Mouse (Mus musculus): ENCODE results near the gene 1700020D05Rik. TPM values are rescaled to one million over a fixed set of nuclear protein-coding genes. Genes with fewer than 3 reads are reported as not detected.
"Not testable (repeated sequence)": the region's sequence is repeated elsewhere in the genome, so short reads cannot be mapped to it uniquely, and the experiment has no call there.

Gene 1700020D05Rik
- polyA plus RNA-seq, 1 experiment from 2014 or later, result not detected

GRCm38 (mm10) chr19:5515840-5516777, 12.5 kb upstream of the 1700020D05Rik start:
- Histone ChIP-seq H3K4me1 (replicated peaks) (peaks cover 12% of the 10 kb centered on the region), H3K27me3 (no peaks in the 10 kb centered on the region), H3K36me3 (no peaks in the 10 kb centered on the region), H3K9me3 (no peaks in the 10 kb centered on the region), H3K9ac (no peak overlapping the region), H3K4me2 (no peak overlapping the region), H3K4me3 (no peak overlapping the region), H3K27ac (replicated peaks) (no peak overlapping the region)
- WGBS, result 74% methylated on average over 7 of the region's 7 CpGs
- no peak for ATAC-seq (ENCODE audit: low read depth)

GRCm38 (mm10) chr19:5513005-5513349, 9.4 kb upstream of the 1700020D05Rik start:
- Histone ChIP-seq H3K27ac (replicated peaks) (no peak overlapping the region), H3K27me3 (no peaks in the 10 kb centered on the region), H3K4me2 (no peak overlapping the region), H3K4me1 (replicated peaks) (peaks cover 30% of the 10 kb centered on the region), H3K9me3 (no peaks in the 10 kb centered on the region), H3K4me3 (no peak overlapping the region), H3K9ac (no peak overlapping the region), H3K36me3 (no peaks in the 10 kb centered on the region)
- WGBS, result 93% methylated on average over 3 of the region's 3 CpGs
- no peak for ATAC-seq (ENCODE audit: low read depth)

GRCm38 (mm10) chr19:5512091-5513004, 8.8 kb upstream of the 1700020D05Rik start:
- no peak overlapping the region; the same call in 1 of the 2 replicates for H3K4me2 ChIP-seq

GRCm38 (mm10) chr19:5511074-5511632, 7.6 kb upstream of the 1700020D05Rik start:
- no peaks in the 10 kb centered on the region for H3K9me3 ChIP-seq
- H3K36me3 ChIP-seq, result no peaks in the 10 kb centered on the region
- H3K27ac ChIP-seq (replicated peaks), result no peak overlapping the region; the same call in 1 of the 2 replicates
- WGBS, result 51% methylated on average over 15 of the region's 15 CpGs
- peak overlapping the region; percentile 82 for H3K4me2 ChIP-seq
- H3K4me3 ChIP-seq, result peak overlapping the region; percentile 55
- no peak for ATAC-seq (ENCODE audit: low read depth)
- H3K9ac ChIP-seq, result peak overlapping the region; percentile 67
- H3K4me1 ChIP-seq (replicated peaks), result peaks cover 34% of the 10 kb centered on the region
- no peaks in the 10 kb centered on the region for H3K27me3 ChIP-seq

More at GRCm38 (mm10) chr19:5512091-5513004, 8.8 kb upstream of the 1700020D05Rik start:
- Histone ChIP-seq H3K27ac (replicated peaks) (no peak overlapping the region), H3K27me3 (no peaks in the 10 kb centered on the region), H3K9ac (no peak overlapping the region), H3K36me3 (no peaks in the 10 kb centered on the region), H3K4me1 (replicated peaks) (peaks cover 30% of the 10 kb centered on the region), H3K4me3 (no peak overlapping the region), H3K9me3 (no peaks in the 10 kb centered on the region)
- no peak for ATAC-seq (ENCODE audit: low read depth)
- WGBS, result 81% methylated on average over 12 of the region's 12 CpGs

GRCm38 (mm10) chr19:5510031-5511026, 6.7 kb upstream of the 1700020D05Rik start, which contains the start of gene Snx32:
Gene Snx32, minus strand, starts transcription at chr19:5510538.
- Histone ChIP-seq H3K36me3 (no peaks in the 10 kb centered on the region), H3K9me3 (no peaks in the 10 kb centered on the region), H3K4me2 (peak within 1 kb of the TSS; percentile 82), H3K4me3 (peak within 1 kb of the TSS; percentile 55), H3K27me3 (no peaks in the 10 kb centered on the region), H3K9ac (peak within 1 kb of the TSS; percentile 83), H3K27ac (replicated peaks) (peak within 1 kb of the TSS; percentile 86), H3K4me1 (replicated peaks) (peaks cover 37% of the 10 kb centered on the region)
- 3% methylated on average over 46 of the region's 47 CpGs for WGBS
- ATAC-seq (ENCODE audit: low read depth), result peak; percentile 99

GRCm38 (mm10) chr19:5500330-5500875, 3.2 kb downstream of the 1700020D05Rik start:
- Histone ChIP-seq H3K27ac (replicated peaks) (no peak overlapping the region), H3K4me3 (no peak overlapping the region), H3K4me1 (replicated peaks) (no peaks in the 10 kb centered on the region), H3K4me2 (no peak overlapping the region), H3K27me3 (no peaks in the 10 kb centered on the region), H3K36me3 (peaks cover 45% of the 10 kb centered on the region), H3K9ac (no peak overlapping the region), H3K9me3 (no peaks in the 10 kb centered on the region)
- ATAC-seq (ENCODE audit: low read depth), result no peak
- WGBS, result 89% methylated on average over 2 of the region's 2 CpGs

- H3K27me3 ChIP-seq, result no peaks in the 10 kb centered on the region
- H3K9ac ChIP-seq, result no peak overlapping the region
- H3K4me1 ChIP-seq (replicated peaks), result peaks cover 21% of the 10 kb centered on the region
- no peak overlapping the region for H3K4me3 ChIP-seq
- 86% methylated on average over 16 of the region's 16 CpGs for WGBS
- peaks cover 65% of the 10 kb centered on the region for H3K36me3 ChIP-seq
- H3K4me2 ChIP-seq, result no peak overlapping the region
- H3K27ac ChIP-seq (replicated peaks), result no peak overlapping the region
- H3K9me3 ChIP-seq, result no peaks in the 10 kb centered on the region
- no peak for ATAC-seq (ENCODE audit: low read depth)
These were observed 7.6 kb downstream of the 1700020D05Rik start for GRCm38 (mm10) chr19:5496052-5496370.

- no peak overlapping the region for H3K9ac ChIP-seq
- ATAC-seq (ENCODE audit: low read depth), result no peak
- peaks cover 65% of the 10 kb centered on the region for H3K36me3 ChIP-seq
- H3K27ac ChIP-seq (replicated peaks), result no peak overlapping the region
- H3K4me3 ChIP-seq, result no peak overlapping the region
- 82% methylated on average over 12 of the region's 12 CpGs for WGBS
- no peak overlapping the region for H3K4me2 ChIP-seq
- H3K4me1 ChIP-seq (replicated peaks), result peaks cover 21% of the 10 kb centered on the region
- no peaks in the 10 kb centered on the region for H3K27me3 ChIP-seq
- no peaks in the 10 kb centered on the region for H3K9me3 ChIP-seq
These were observed 8.1 kb downstream of the 1700020D05Rik start for GRCm38 (mm10) chr19:5495353-5496051.

- H3K27ac ChIP-seq (replicated peaks), result no peak overlapping the region
- no peak overlapping the region for H3K4me3 ChIP-seq
- H3K4me1 ChIP-seq (replicated peaks), result peaks cover 29% of the 10 kb centered on the region
- H3K36me3 ChIP-seq, result peaks cover 65% of the 10 kb centered on the region
- no peak overlapping the region for H3K9ac ChIP-seq
- H3K9me3 ChIP-seq, result no peaks in the 10 kb centered on the region
- H3K4me2 ChIP-seq, result no peak overlapping the region
- no peaks in the 10 kb centered on the region for H3K27me3 ChIP-seq
- ATAC-seq (ENCODE audit: low read depth), result no peak
- 89% methylated on average over 3 of the region's 3 CpGs for WGBS
These were observed 9.3 kb downstream of the 1700020D05Rik start for GRCm38 (mm10) chr19:5494314-5494713.

GRCm38 (mm10) chr19:5493301-5493721, 10.3 kb downstream of the 1700020D05Rik start:
- not testable (repeated sequence) for H3K4me3 ChIP-seq; H3K4me2 ChIP-seq; H3K27ac ChIP-seq (replicated peaks); H3K27me3 ChIP-seq; H3K9ac ChIP-seq; H3K9me3 ChIP-seq; ATAC-seq (ENCODE audit: low read depth)
- peaks cover 62% of the 10 kb centered on the region for H3K36me3 ChIP-seq
- WGBS, result 62% methylated on average over 9 of the region's 9 CpGs
- H3K4me1 ChIP-seq (replicated peaks), result peaks cover 39% of the 10 kb centered on the region

Measured in neural tube, embryonic 13.5 days (tissue).